Mouse (Mus musculus) midbrain, embryonic 14.5 days (tissue): ENCODE data around the gene Cadm1. TPM values are rescaled to one million over a fixed set of nuclear protein-coding genes. Genes with fewer than 3 reads are reported as not detected.

Experiments
- ATAC-seq: fragments of 200-750 bp; cut with Nextera tagmentation; 2 replicates; pipeline ENCODE4 v1.8.0; 2017; ENCODE audit warnings: moderate number of reproducible peaks, moderate library complexity; ENCODE audit not compliant: low FRiP score, low TSS enrichment
- DNase-seq: peaks from one replicate; pipeline ENCODE4 v3.0.0-alpha.2; 2015
- H3K27ac ChIP-seq: fragments of 300-500 bp; sonication (generic); replicated peaks from 2 replicates; pipeline ENCODE4 v1.5.1; 2014; ENCODE audit warnings: mild to moderate bottlenecking, low read depth, low read length, moderate library complexity
- H3K27me3 ChIP-seq: fragments of 300-500 bp; sonication (generic); 2 replicates; pipeline ENCODE4 v1.6.1; 2014; ENCODE audit warnings: low read length, control low read depth, mixed read lengths; ENCODE audit not compliant: control insufficient read depth, insufficient read depth
- H3K36me3 ChIP-seq: fragments of 300-500 bp; sonication (generic); 2 replicates; pipeline ENCODE4 v1.6.1; 2014; ENCODE audit warnings: low read length, control low read depth; ENCODE audit not compliant: control insufficient read depth, insufficient read depth
- H3K4me1 ChIP-seq: fragments of 300-500 bp; sonication (generic); 2 replicates; pipeline ENCODE4 v1.6.1; 2014; ENCODE audit warnings: mild to moderate bottlenecking, antibody characterized with exemption, low read length, control low read depth; ENCODE audit not compliant: control insufficient read depth, insufficient read depth
- H3K4me2 ChIP-seq: fragments of 300-500 bp; sonication (generic); 2 replicates; pipeline ENCODE4 v1.6.1; 2014; ENCODE audit warnings: mild to moderate bottlenecking, low read length, moderate library complexity
- H3K4me3 ChIP-seq: fragments of 300-500 bp; sonication (generic); replicated peaks from 2 replicates; pipeline ENCODE4 v1.5.1; 2014; ENCODE audit warnings: low read depth, low read length
- H3K9ac ChIP-seq: fragments of 300-500 bp; sonication (generic); replicated peaks from 2 replicates; pipeline ENCODE4 v1.6.1; 2014; ENCODE audit warnings: mild to moderate bottlenecking, low read length, moderate library complexity
- H3K9me3 ChIP-seq: fragments of 300-500 bp; sonication (generic); 2 replicates; pipeline ENCODE4 v1.6.1; 2016; ENCODE audit warnings: low read length, control low read depth, mixed read lengths; ENCODE audit not compliant: control insufficient read depth
- WGBS: fragments of 180-500 bp; shearing (Covaris S2); extraction: QIAGEN DNeasy Blood & Tissue Kit; methylation state at CpG from one replicate; pipeline ENCODE4 v1.1.7; 2014; 5-methylcytosine and 5-hydroxymethylcytosine counted together
- polyA plus RNA-seq: library from polyadenylated mRNA; unstranded; fragments of >200 nt; fragmentation: Nextera tagmentation; extraction: Ambion mirVana; gene quantifications from 2 replicates; pipeline ENCODE4 v1.2.1, GENCODE M21; 2014

Cadm1 gene
- polyA plus RNA-seq, 1 experiment from 2014 or later: 204 TPM

DNA sequence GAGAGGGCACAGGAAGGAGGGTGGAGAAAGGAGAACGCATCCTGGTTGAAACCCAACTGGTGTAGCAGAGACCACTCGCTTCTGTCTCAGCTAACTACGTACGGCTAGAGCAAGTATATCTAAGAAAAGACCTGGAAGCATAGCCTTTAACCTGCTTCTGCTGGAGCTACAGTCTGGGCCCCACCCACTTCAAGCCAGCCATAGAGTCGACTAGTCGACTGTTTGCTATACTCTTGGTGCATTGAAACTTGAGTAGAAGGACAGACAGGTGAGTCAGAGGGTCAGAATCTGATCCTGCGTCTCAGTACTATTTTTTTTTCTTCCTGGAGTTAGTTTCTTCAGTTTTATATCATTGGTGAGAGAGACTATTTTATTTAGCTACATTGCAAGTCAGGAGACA, 78.5 kb downstream of the Cadm1 start:
- H3K4me3 ChIP-seq: no peak overlapping the region
- no peaks in the 10 kb centered on the region for H3K36me3 ChIP-seq
- no peaks in the 10 kb centered on the region for H3K27me3 ChIP-seq
- H3K9me3 ChIP-seq: no peaks in the 10 kb centered on the region
- WGBS: 83% methylated on average over 7 of the region's 7 CpGs
- no peak overlapping the region for H3K4me2 ChIP-seq
- no peak for ATAC-seq
- no peak overlapping the region for H3K9ac ChIP-seq
- no peak for DNase-seq
- no peak overlapping the region for H3K27ac ChIP-seq
- H3K4me1 ChIP-seq: peaks cover 27% of the 10 kb centered on the region

DNA sequence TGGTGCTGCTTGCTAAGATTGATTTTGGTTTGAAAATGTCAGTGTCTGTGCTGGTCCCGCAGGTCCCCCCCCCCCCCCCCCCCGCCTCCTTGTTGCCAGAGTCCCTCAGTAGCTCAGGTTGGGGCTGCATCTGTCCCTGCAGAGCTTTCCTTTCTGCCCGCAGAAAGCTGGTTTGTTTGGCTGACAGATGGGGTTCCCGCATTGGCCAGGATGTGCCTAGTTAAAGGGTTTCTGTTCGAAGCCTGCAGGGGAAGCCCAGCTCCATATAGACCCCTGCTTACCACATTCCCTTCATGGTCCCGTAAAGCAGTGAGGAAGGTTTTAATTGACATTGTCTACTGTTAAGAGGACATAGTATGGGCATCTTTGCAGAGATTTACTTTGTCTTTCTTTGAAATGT, 78.9 kb downstream of the Cadm1 start:
- no peak overlapping the region for H3K4me3 ChIP-seq
- no peaks in the 10 kb centered on the region for H3K27me3 ChIP-seq
- 0 out of 2 replicates have a peak overlapping the region, but pooled peaks have one; percentile 13 for H3K27ac ChIP-seq
- no peak overlapping the region for H3K9ac ChIP-seq
- H3K9me3 ChIP-seq: no peaks in the 10 kb centered on the region
- no peaks in the 10 kb centered on the region for H3K36me3 ChIP-seq
- H3K4me2 ChIP-seq: no peak overlapping the region
- DNase-seq (no peak), ATAC-seq (no peak)
- H3K4me1 ChIP-seq: peaks cover 27% of the 10 kb centered on the region
- 27% methylated on average over 6 of the region's 6 CpGs for WGBS

DNA sequence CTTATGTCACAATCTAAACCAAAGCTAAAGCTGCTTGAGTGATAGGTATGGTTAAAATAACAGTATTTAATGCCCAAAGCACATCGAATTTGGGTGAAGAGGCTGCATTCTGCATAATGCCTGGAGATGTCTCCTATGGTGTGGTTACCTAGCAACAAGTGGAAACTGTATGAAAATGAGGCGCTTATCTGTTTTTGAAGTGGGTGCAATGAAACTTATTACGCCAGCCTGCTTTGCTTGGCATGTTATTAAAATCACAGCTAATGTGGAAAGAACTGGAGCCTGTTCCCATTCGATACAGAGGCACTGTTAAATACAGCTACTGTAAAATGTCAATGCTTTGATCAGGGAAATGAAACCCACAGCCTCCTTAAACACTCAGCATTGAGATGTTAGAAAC, 79.5 kb downstream of the Cadm1 start:
- H3K4me3 ChIP-seq: no peak overlapping the region
- ATAC-seq: no peak
- H3K27me3 ChIP-seq: no peaks in the 10 kb centered on the region
- H3K9ac ChIP-seq: no peak overlapping the region
- H3K4me1 ChIP-seq: peaks cover 27% of the 10 kb centered on the region
- H3K9me3 ChIP-seq: no peaks in the 10 kb centered on the region
- no peak overlapping the region for H3K27ac ChIP-seq
- peak; percentile 54 for DNase-seq
- 22% methylated on average over 4 of the region's 4 CpGs for WGBS
- no peak overlapping the region for H3K4me2 ChIP-seq
- no peaks in the 10 kb centered on the region for H3K36me3 ChIP-seq

DNA sequence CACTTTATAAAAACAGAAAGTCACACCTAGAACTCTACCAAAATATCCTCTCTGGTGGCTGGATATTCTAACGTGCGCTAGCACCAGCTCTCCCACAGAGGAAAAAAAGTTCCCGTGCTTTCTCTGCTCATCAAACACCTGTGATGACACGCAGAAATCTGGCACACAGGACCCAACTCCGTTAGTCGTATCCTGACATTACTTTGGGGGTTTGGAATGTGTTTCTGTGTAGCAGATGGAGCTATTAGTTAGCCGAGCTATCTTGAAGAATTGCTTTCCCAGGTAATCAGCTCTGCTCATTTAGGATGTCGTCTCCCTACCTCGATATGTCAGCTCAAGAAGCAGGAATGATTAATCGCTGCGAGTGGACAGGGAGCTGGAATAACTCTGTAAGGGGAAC, 80.3 kb downstream of the Cadm1 start:
- no peak overlapping the region for H3K4me2 ChIP-seq
- no peaks in the 10 kb centered on the region for H3K9me3 ChIP-seq
- peaks cover 29% of the 10 kb centered on the region for H3K4me1 ChIP-seq
- H3K4me3 ChIP-seq: no peak overlapping the region
- H3K27me3 ChIP-seq: no peaks in the 10 kb centered on the region
- ATAC-seq (no peak), DNase-seq (no peak)
- H3K27ac ChIP-seq: no peak overlapping the region
- no peaks in the 10 kb centered on the region for H3K36me3 ChIP-seq
- WGBS: 86% methylated on average over 11 of the region's 11 CpGs
- no peak overlapping the region for H3K9ac ChIP-seq

DNA sequence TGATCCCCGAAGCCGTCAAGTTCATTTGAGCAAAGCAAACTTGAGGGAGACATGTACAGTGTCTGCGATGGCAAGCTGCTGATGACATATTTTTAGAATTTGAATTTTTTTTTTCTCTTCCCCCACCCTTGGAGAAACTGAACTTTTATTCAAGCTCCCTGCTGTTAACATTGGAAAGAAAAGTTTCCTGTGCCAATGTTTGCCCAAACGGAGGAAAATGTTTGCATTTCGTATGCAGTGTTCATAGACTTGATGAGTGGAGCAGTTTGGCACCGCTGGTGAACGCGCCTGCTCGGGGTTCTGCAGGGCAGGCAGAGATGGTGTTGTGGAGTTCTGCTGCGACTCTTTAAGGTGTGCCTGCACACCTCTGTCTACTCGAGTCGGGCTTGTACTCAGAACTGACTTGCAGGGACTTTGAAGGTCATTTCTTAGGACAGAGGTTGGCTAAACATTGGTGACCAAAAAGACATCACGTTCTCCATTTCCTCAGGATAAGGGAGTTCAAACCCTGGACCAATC, 83.0 kb downstream of the Cadm1 start:
- H3K36me3 ChIP-seq: no peaks in the 10 kb centered on the region
- H3K4me1 ChIP-seq: peaks cover 43% of the 10 kb centered on the region
- no peak overlapping the region for H3K4me3 ChIP-seq
- no peak for DNase-seq
- no peak overlapping the region for H3K4me2 ChIP-seq
- no peak for ATAC-seq
- 89% methylated on average over 13 of the region's 13 CpGs for WGBS
- no peaks in the 10 kb centered on the region for H3K9me3 ChIP-seq
- H3K27me3 ChIP-seq: no peaks in the 10 kb centered on the region
- no peak overlapping the region for H3K9ac ChIP-seq
- no peak overlapping the region for H3K27ac ChIP-seq

DNA sequence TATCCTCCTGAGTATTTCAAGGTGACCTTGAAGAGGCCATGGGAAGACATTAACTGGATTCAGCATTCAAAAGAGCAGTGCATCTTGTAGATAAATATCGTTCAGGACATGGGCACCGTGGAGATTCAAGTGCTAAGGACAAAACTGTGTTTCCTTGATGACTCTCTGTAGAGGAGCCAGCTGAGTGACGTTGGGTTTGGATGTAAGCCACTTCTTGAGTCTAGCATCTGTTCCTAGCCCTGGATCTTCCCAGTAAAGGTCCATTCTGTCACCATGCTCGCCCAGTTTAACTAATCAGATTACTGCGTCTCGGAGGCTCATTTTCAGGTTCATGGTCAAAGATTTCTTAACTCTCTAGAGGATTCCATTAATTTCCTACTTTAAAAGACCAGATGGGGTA, 85.1 kb downstream of the Cadm1 start:
- Histone ChIP-seq H3K27ac (no peak overlapping the region), H3K4me3 (no peak overlapping the region), H3K9me3 (no peaks in the 10 kb centered on the region), H3K4me1 (peaks cover 25% of the 10 kb centered on the region), H3K36me3 (no peaks in the 10 kb centered on the region), H3K9ac (no peak overlapping the region), H3K27me3 (no peaks in the 10 kb centered on the region), H3K4me2 (no peak overlapping the region)
- ATAC-seq (no peak), DNase-seq (no peak)
- 62% methylated on average over 6 of the region's 6 CpGs for WGBS

DNA sequence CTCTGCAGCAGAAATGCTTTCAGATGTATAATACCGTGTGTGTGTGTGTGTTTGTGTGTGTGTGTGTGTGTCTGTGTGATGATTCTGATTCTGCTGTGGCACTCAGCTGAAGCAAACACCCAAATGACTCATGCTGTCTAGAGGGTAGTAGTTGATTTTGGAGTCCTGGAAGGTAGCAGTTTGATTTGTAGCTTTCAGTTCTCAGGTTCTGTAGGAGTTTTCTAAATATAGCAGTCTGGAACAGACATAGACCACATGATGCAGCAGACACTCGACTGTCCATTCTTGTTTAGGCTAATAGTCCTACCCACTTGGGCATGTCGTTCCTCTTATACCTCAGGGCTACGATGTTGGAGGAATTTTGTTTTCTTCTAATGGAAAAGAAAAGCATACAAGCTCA, 86.4 kb downstream of the Cadm1 start:
- ATAC-seq (no peak), DNase-seq (no peak)
- no peaks in the 10 kb centered on the region for H3K27me3 ChIP-seq
- no peak overlapping the region; the same call in 1 of the 2 replicates for H3K27ac ChIP-seq
- no peaks in the 10 kb centered on the region for H3K9me3 ChIP-seq
- H3K36me3 ChIP-seq: no peaks in the 10 kb centered on the region
- 74% methylated on average over 4 of the region's 4 CpGs for WGBS
- H3K4me2 ChIP-seq: no peak overlapping the region
- no peak overlapping the region for H3K9ac ChIP-seq
- peaks cover 19% of the 10 kb centered on the region for H3K4me1 ChIP-seq
- H3K4me3 ChIP-seq: no peak overlapping the region

DNA sequence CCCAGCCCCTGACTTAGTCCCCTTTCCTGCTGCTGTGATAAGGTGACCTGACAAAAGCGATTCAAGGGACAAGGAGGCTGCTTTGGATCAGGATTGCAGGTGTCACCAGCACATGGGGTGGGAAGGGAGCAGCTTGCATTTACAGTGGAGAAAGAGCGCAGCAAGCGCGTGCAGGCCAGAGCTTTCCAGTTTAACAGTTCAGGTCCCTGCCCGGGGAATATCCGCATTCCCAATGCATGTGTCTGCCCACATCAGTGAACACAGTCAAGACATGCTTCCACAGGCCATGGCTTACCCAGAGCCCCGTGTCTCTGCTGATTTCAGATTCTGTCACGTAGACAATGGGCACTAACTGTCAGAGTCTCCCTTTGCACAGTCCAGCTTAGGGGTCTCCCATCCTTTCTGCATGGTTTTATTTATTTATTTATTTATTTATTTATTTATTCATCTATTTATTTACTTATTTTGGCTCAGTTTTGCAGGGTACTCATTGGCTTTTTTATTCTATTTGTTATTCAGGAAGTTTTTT, 89.6 kb downstream of the Cadm1 start:
- H3K4me1 ChIP-seq: peaks cover 19% of the 10 kb centered on the region
- WGBS: 56% methylated on average over 8 of the region's 8 CpGs
- H3K9me3 ChIP-seq: no peaks in the 10 kb centered on the region
- H3K9ac ChIP-seq: no peak overlapping the region
- no peaks in the 10 kb centered on the region for H3K36me3 ChIP-seq
- no peak for ATAC-seq
- no peak overlapping the region for H3K27ac ChIP-seq
- no peak overlapping the region for H3K4me3 ChIP-seq
- no peak for DNase-seq
- no peaks in the 10 kb centered on the region for H3K27me3 ChIP-seq
- no peak overlapping the region for H3K4me2 ChIP-seq
